In genomic region chr9:34953420-34953819, GRCm38 (mm10) we compare ENCODE assay signal across 11 mouse cellular contexts.
DNase-seq lines count a peak whose midpoint lies in the region; ATAC-seq and TF ChIP-seq lines count a peak whose summit lies in the region.
"Had no signal": no experiment of that assay in that cellular context is flagged by ENCODE, and none has a peak within 500 bp of the region (broad histone marks: within the 10 kb centered on the region; RNA-seq: fewer than 3 reads in every experiment).

No protein-coding gene starts in this region.

- no peak overlapping the region for H3K4me3 ChIP-seq in midbrain, embryonic 10.5 days
- no peak overlapping the region for H3K4me3 ChIP-seq in midbrain, postnatal 0 days (ENCODE audit: low read depth, low read length)
- no peak overlapping the region for H3K4me3 ChIP-seq in hindbrain, embryonic 12.5 days
- no peak overlapping the region for H3K4me3 ChIP-seq in midbrain, embryonic 16.5 days (ENCODE audit: low read depth, low read length)
- H3K4me3 ChIP-seq: hindbrain, embryonic 15.5 days; stomach, embryonic 15.5 days had no signal

- H3K36me3 ChIP-seq in midbrain, embryonic 10.5 days = no peaks in the 10 kb centered on the region
- H3K36me3 ChIP-seq in midbrain, postnatal 0 days (ENCODE audit: insufficient read depth, low read length) = no peaks in the 10 kb centered on the region
- no peaks in the 10 kb centered on the region for H3K36me3 ChIP-seq in hindbrain, embryonic 12.5 days
- no peaks in the 10 kb centered on the region for H3K36me3 ChIP-seq in midbrain, embryonic 16.5 days (ENCODE audit: control insufficient read depth, insufficient read depth, low read length)
- H3K36me3 ChIP-seq: hindbrain, embryonic 15.5 days; stomach, embryonic 15.5 days had no signal

- no peak for DNase-seq in midbrain, embryonic 10.5 days (ENCODE audit: low spot score)
- DNase-seq in midbrain, postnatal 0 days (ENCODE audit: low spot score) = no peak
- DNase-seq in gastrocnemius, postnatal 25 days = peak; percentile 32
- DNase-seq in spleen, postnatal 4 days (ENCODE audit: low spot score in 2 of 2) = no peak
- no peak for DNase-seq in layer of hippocampus, adult 18-20 months (ENCODE audit: low spot score in 2 of 2)
- no peak for DNase-seq in left cerebral cortex, postnatal 10 days (ENCODE audit: extremely low spot score in 1 of 2, low spot score in 2 of 2)
- DNase-seq: adrenal gland, postnatal 36 days had no signal

- no peaks in the 10 kb centered on the region for H3K27me3 ChIP-seq in midbrain, embryonic 10.5 days (ENCODE audit: low read depth, poor library complexity, severe bottlenecking)
- H3K27me3 ChIP-seq in midbrain, postnatal 0 days (ENCODE audit: insufficient read depth, low read length) = no peaks in the 10 kb centered on the region
- H3K27me3 ChIP-seq in hindbrain, embryonic 12.5 days = no peaks in the 10 kb centered on the region
- H3K27me3 ChIP-seq in midbrain, embryonic 16.5 days (ENCODE audit: control insufficient read depth, insufficient read depth, low read depth, low read length) = no peaks in the 10 kb centered on the region
- H3K27me3 ChIP-seq: hindbrain, embryonic 15.5 days; stomach, embryonic 15.5 days had no signal

- 68% methylated on average over 11 of the region's 11 CpGs for WGBS in midbrain, embryonic 10.5 days
- WGBS in midbrain, postnatal 0 days = 48% methylated on average over 11 of the region's 11 CpGs
- WGBS in hindbrain, embryonic 12.5 days = 55% methylated on average over 11 of the region's 11 CpGs
- WGBS in midbrain, embryonic 16.5 days = 49% methylated on average over 11 of the region's 11 CpGs

- H3K9me3 ChIP-seq in midbrain, embryonic 10.5 days (replicated peaks) = no peaks in the 10 kb centered on the region
- no peaks in the 10 kb centered on the region for H3K9me3 ChIP-seq in midbrain, postnatal 0 days (ENCODE audit: low read length)
- no peaks in the 10 kb centered on the region for H3K9me3 ChIP-seq in hindbrain, embryonic 12.5 days (replicated peaks)
- H3K9me3 ChIP-seq in midbrain, embryonic 16.5 days (replicated peaks; ENCODE audit: control insufficient read depth, low read length, poor library complexity, severe bottlenecking) = no peaks in the 10 kb centered on the region
- H3K9me3 ChIP-seq: hindbrain, embryonic 15.5 days; stomach, embryonic 15.5 days had no signal

- ATAC-seq in midbrain, postnatal 0 days (ENCODE audit: low FRiP score) = no peak
- ATAC-seq in hindbrain, embryonic 12.5 days (ENCODE audit: low FRiP score) = peak; percentile 36; the same call in 1 of the 2 replicates
- ATAC-seq in midbrain, embryonic 16.5 days = peak; percentile 43

- no peak overlapping the region for H3K4me2 ChIP-seq in midbrain, postnatal 0 days (ENCODE audit: low read depth, low read length, poor library complexity, severe bottlenecking)
- no peak overlapping the region for H3K4me2 ChIP-seq in hindbrain, embryonic 12.5 days (replicated peaks)
- H3K4me2 ChIP-seq in midbrain, embryonic 16.5 days (ENCODE audit: low read length) = no peak overlapping the region
- H3K4me2 ChIP-seq: hindbrain, embryonic 15.5 days; stomach, embryonic 15.5 days had no signal

- H3K27ac ChIP-seq in midbrain, embryonic 10.5 days (replicated peaks) = peak overlapping the region; percentile 68
- H3K27ac ChIP-seq in midbrain, postnatal 0 days (ENCODE audit: low read depth, low read length) = no peak overlapping the region
- H3K27ac ChIP-seq in hindbrain, embryonic 12.5 days = 0 out of 2 replicates have a peak overlapping the region, but pooled peaks have one; percentile 19
- H3K27ac ChIP-seq in midbrain, embryonic 16.5 days (ENCODE audit: low read length) = no peak overlapping the region; the same call in 1 of the 2 replicates
- H3K27ac ChIP-seq: hindbrain, embryonic 15.5 days; stomach, embryonic 15.5 days had no signal

- intact Hi-C loops in left cerebral cortex, postnatal 10 days (cut with DNase I) = no loop called here

- no peak for TF ChIP-seq CTCF in midbrain, postnatal 0 days (IDR thresholded peaks at IDR 0.05)

- peaks cover 22% of the 10 kb centered on the region for H3K4me1 ChIP-seq in midbrain, embryonic 10.5 days
- H3K4me1 ChIP-seq in midbrain, postnatal 0 days (ENCODE audit: insufficient read depth, low read length) = no peaks in the 10 kb centered on the region
- peaks cover 7% of the 10 kb centered on the region; the same call in 1 of the 2 replicates for H3K4me1 ChIP-seq in hindbrain, embryonic 12.5 days
- H3K4me1 ChIP-seq in midbrain, embryonic 16.5 days (ENCODE audit: control insufficient read depth, insufficient read depth, low read length) = peaks cover 2% of the 10 kb centered on the region; the same call in 1 of the 2 replicates
- H3K4me1 ChIP-seq: stomach, embryonic 15.5 days had no signal

- no peak overlapping the region for H3K9ac ChIP-seq in midbrain, postnatal 0 days (replicated peaks; ENCODE audit: low read length, poor library complexity, severe bottlenecking)
- H3K9ac ChIP-seq in hindbrain, embryonic 12.5 days = no peak overlapping the region
- no peak overlapping the region for H3K9ac ChIP-seq in midbrain, embryonic 16.5 days (ENCODE audit: low read depth, low read length)
- H3K9ac ChIP-seq: hindbrain, embryonic 15.5 days; stomach, embryonic 15.5 days had no signal

Comparison
In these comparisons a context has a peak if more than half of its experiments do, and no peak if none do; other contexts are left out.
1. H3K27ac ChIP-seq: peak in midbrain, embryonic 10.5 days (single experiment) and hindbrain, embryonic 12.5 days (single experiment); none in midbrain, postnatal 0 days (single experiment) and midbrain, embryonic 16.5 days (single experiment).